Mouse (Mus musculus) olfactory bulb, adult 2 months (tissue): Measurements from ENCODE around the gene Jun.

Source experiments
- CTCF ChIP-seq: fragments of 200-500 bp; IDR thresholded peaks from 2 replicates; pipeline ENCODE4 v1.5.1; 2012; ENCODE audit warnings: low read depth, mild to moderate bottlenecking, low read length, moderate library complexity; ENCODE audit not compliant: insufficient read depth
- POLR2A ChIP-seq: fragments of 200-500 bp; IDR thresholded peaks from 2 replicates; pipeline ENCODE4 v1.6.1; 2012; ENCODE audit warnings: mild to moderate bottlenecking, low read depth, low read length, moderate library complexity; ENCODE audit not compliant: insufficient read depth

DNA sequence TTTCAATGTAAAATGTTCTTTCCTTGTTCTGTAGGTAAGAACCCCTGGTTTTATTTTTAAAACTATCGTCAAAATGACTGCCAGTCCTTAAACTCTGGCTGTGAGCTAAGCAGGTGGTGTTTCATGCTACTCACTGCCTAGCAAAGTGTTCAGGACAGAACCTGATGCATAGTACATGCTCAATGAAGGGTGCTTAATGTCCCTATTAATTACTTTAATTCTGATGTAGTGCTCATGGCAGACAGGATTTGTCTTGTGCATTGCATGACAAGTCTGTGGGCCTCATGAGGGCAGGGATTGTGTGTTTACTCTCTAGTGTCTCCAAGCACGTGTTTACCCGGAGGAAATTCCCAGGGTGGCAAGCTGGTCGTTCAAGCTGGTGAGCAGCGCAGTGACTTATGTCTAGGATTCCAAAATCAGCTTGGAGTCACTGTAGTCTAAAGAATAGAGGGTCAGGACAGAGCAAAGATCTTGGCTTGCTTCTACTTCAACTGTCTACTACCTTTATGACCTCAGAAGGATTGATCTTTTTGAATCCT lies 31.2 kb upstream of the Jun start:
- no peak for TF ChIP-seq CTCF
- no peak for TF ChIP-seq POLR2A
